Mouse (Mus musculus) embryonic stem cell, embryonic (primary cell): ENCODE measurements around the gene Fabp2.
"Not testable (repeated sequence)": the region's sequence is repeated elsewhere in the genome, so short reads cannot be mapped to it uniquely, and the experiment has no call there.

ENCODE experiments used
- CTCF ChIA-PET, 4 experiments: fragments of 300-600 bp in 2 of 4; fragments of 350-600 bp in 2 of 4; sonication (Branson Sonifier 250); formaldehyde crosslinking; loops; one replicate each; lab custom pipeline; 2022; ENCODE audit warnings: inconsistent platforms in 2 of 4; lab: Charles Lee
- POLR2A ChIA-PET, 4 experiments: fragments of 300-600 bp in 2 of 4; fragments of 350-600 bp in 2 of 4; sonication (Branson Sonifier 250); formaldehyde crosslinking; loops; one replicate each; lab custom pipeline; 2022; ENCODE audit warnings: antibody characterized with exemption in 4 of 4, inconsistent platforms in 1 of 4; lab: Charles Lee

Gene Fabp2

GRCm38 (mm10) chr3:122915493-122915892 lies 20.6 kb downstream of the Fabp2 start:
- ChIA-PET POLR2A (interaction anchor here in 1 of 4 experiments (0.9 kb wide), 1 partner anchor 11 kb away, joined by 3 read pairs; no protein-coding TSS in a partner anchor), CTCF (interaction anchor here in 1 of 4 experiments (0.9 kb wide), 1 partner anchor 11 kb away, joined by 3 read pairs; no protein-coding TSS in a partner anchor)

- ChIA-PET CTCF (no interaction called here), POLR2A (no interaction called here)
Measured at GRCm38 (mm10) chr3:122916191-122916680, 21.4 kb downstream of the Fabp2 start.

GRCm38 (mm10) chr3:122918672-122919071 lies 23.8 kb downstream of the Fabp2 start:
- ChIA-PET CTCF (interaction anchor here in 2 of 4 experiments (0.8 to 1.4 kb wide), 2 partner anchors 15 to 190 kb away, joined by 3 read pairs; partner anchors contain the start of gene Pde5a (in 1 of the 2)), POLR2A (interaction anchor here in 2 of 4 experiments (0.6 to 1.6 kb wide), 7 partner anchors 11 to 745 kb away, joined by 3 to 4 read pairs (median 4); no protein-coding TSS in a partner anchor)

- CTCF ChIA-PET, result interaction anchor here in 2 of 4 experiments (0.8 to 1.4 kb wide), 2 partner anchors 15 to 190 kb away, joined by 3 read pairs; partner anchors contain the start of gene Pde5a (in 1 of the 2)
- POLR2A ChIA-PET, result interaction anchor here in 3 of 4 experiments (0.6 to 1.6 kb wide), 6 partner anchors 12 to 461 kb away, joined by 4 read pairs; no protein-coding TSS in a partner anchor
Measured at GRCm38 (mm10) chr3:122919260-122919659, 24.4 kb downstream of the Fabp2 start, which contains the start of gene Gm10959. Gene Gm10959 (minus strand): TSS chr3:122919360.

DNA sequence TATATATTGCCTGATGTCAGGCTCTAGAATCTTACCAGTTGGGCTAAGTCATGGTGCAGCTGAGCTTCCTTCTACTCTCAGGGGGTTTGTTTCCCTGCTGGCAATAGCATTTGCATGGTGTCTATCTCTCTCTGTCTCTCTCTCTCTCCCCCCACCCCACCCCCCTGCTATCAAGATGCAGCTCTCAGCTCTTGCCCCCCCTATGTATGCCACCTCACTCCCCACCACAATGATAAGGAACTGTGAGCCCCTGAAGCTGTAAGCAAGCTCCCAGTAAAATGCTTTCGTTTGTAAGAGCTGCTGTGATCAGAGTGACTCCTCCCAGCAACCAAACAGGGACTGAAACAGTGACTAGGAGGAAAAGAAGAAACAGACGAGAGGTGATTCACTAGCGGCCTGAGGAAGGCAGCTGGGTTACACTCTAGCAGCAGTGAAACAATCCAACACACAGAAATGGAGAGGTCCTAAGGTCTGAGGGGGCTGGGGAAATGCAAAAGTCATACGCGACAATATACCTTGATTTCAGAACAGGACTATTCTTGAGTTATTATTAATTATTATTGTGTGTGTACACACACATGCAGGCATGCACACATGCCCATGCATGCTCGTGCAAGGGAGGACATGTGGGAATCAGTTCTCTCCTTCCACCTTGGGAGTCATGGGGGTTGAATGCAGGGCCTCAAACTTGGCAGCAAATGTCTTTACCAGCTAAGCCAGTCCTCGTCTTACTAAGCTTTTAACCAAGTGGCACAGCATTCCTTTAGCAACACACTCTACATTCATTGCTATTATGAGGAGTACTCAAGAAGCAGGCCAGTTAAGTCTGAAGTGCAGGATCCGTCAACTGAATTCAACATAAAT lies 25.9 kb downstream of the Fabp2 start:
- POLR2A ChIA-PET, result interaction anchor here in 3 of 4 experiments (0.6 to 1.8 kb wide), 7 partner anchors 9 to 473 kb away, joined by 3 to 5 read pairs (median 4); no protein-coding TSS in a partner anchor
- CTCF ChIA-PET, result interaction anchor here in 2 of 4 experiments (0.6 to 1.3 kb wide), 3 partner anchors 16 to 238 kb away, joined by 3 to 5 read pairs (median 3); no protein-coding TSS in a partner anchor

DNA sequence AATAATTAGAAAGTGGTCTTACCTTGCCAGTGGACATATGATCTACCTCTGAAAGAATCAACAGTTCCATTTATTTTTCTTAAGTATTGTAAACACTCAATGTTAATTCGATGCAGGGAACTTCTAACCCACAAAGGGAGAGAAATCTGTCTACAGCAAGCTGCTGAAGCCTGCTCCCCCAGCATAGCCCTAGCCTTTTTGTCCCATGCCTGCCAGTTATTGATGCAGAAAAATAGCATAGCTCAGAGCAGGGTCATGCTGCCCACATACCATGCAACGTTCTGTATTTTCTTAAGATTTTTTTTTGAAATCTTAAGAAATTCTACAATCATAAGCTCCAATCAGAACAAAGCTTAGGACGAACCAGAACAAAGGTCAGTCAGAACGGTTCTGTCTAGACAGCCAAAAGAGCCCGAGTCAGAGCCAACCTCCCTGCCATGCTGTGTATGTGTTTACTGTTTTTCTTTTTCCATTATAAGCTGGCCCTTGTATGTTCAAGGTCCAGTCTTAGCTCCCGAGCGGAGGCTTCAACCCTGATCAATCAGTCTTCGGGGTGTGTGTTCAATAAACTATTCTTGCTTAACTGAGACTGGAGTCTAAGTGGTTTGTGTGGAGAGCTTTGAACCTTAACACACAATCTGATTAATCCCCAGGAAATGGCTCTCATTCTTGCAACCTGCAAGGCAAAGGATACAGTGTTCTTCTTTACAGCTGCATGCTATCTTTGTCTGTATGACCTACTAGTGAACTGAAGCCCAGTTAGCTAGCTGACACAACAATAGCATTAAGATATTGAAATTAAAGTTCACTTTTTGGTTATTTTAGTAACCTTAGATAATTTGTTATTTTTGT lies 27.0 kb downstream of the Fabp2 start:
- CTCF ChIA-PET, result interaction anchor here in 1 of 4 experiments (1.3 kb wide), 1 partner anchor 237 kb away, joined by 3 read pairs; no protein-coding TSS in a partner anchor
- POLR2A ChIA-PET, result interaction anchor here in 2 of 4 experiments (0.9 to 1.8 kb wide), 10 partner anchors 9 to 587 kb away, joined by 3 to 5 read pairs (median 4); no protein-coding TSS in a partner anchor

GRCm38 (mm10) chr3:122923147-122923546 lies 28.3 kb downstream of the Fabp2 start:
- POLR2A ChIA-PET, result interaction anchor here in 2 of 4 experiments (0.6 to 1.5 kb wide), 6 partner anchors 11 to 197 kb away, joined by 3 to 9 read pairs (median 3); no protein-coding TSS in a partner anchor

GRCm38 (mm10) chr3:122924009-122924914 lies 29.4 kb downstream of the Fabp2 start, which contains the start of gene 1810037I17Rik:
Gene 1810037I17Rik (plus strand): TSS chr3:122924203.
- ChIA-PET POLR2A (interaction anchor here in 3 of 4 experiments (0.6 to 2.2 kb wide), 18 partner anchors 9 to 526 kb away, joined by 3 to 13 read pairs (median 3); no protein-coding TSS in a partner anchor), CTCF (interaction anchor here in 2 of 4 experiments (1.0 kb wide), 2 partner anchors 20 to 44 kb away, joined by 3 read pairs; no protein-coding TSS in a partner anchor)

More at GRCm38 (mm10) chr3:122923147-122923546, 28.3 kb downstream of the Fabp2 start:
- CTCF ChIA-PET, result interaction anchor here in 1 of 4 experiments (0.6 kb wide), 1 partner anchor 260 kb away, joined by 3 read pairs; no protein-coding TSS in a partner anchor

- ChIA-PET CTCF (no interaction called here), POLR2A (interaction anchor here in 1 of 4 experiments (2.5 to 3.0 kb wide), 2 partner anchors 11 to 54 kb away, joined by 12 to 13 read pairs; partner anchors contain the start of gene Usp53)
Measured at GRCm38 (mm10) chr3:122929723-122930122, 34.9 kb downstream of the Fabp2 start.

DNA sequence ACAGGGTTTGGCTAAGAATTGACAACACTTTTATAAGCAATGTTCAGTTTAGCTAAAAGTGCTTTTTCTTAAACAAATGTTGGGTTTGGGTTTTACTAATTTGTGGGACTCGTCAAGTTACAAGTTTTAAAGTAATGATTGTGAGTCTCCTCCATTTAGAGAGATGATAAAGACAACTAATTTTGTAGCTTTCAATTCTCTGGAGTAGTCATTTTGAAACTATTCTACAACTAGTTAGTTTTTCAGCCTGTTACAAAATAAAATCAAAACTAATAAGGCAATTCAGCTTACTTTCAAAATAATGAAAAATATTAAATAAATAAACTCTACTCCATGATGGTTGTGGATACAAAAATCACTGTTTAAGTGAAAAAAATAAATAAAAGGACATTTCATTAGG lies 37.6 kb downstream of the Fabp2 start:
- POLR2A ChIA-PET, result interaction anchor here in 1 of 4 experiments (0.5 to 2.5 kb wide), 5 partner anchors 10 to 53 kb away, joined by 3 to 12 read pairs (median 3); partner anchors contain the start of gene Usp53
- CTCF ChIA-PET, result no interaction called here

GRCm38 (mm10) chr3:122937176-122937575 lies 42.3 kb downstream of the Fabp2 start:
- CTCF ChIA-PET, result not testable (repeated sequence)
- POLR2A ChIA-PET, result interaction anchor here in 2 of 4 experiments (1.5 to 3.2 kb wide), 6 partner anchors 10 to 49 kb away, joined by 4 to 22 read pairs (median 10); partner anchors contain the start of gene 1810037I17Rik (in 1 of the 2)

DNA sequence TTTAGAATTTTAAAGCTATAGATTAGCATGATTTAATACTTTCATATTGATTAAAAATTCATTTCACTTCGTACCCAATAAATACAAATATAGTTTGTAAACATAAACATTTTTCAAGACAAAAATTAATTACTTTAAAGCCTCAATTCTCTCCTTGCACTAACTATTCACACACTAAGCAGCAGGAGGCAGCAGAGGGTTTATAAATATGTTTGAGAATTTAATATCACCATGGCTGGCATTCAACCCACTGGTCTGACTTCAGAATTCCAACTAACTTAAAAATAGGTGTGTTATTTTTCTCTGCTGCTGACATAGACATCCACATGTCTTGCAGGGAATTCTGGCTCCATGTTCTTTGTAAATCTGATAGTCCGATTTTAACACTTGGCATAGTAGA lies 44.3 kb downstream of the Fabp2 start:
- POLR2A ChIA-PET, result interaction anchor here in 2 of 4 experiments (0.9 to 4.5 kb wide), 8 partner anchors 9 to 173 kb away, joined by 3 to 19 read pairs (median 5); partner anchors contain the start of gene Usp53 (in 1 of the 2)
- CTCF ChIA-PET, result no interaction called here

- ChIA-PET POLR2A (interaction anchor here in 1 of 4 experiments (0.7 to 1.0 kb wide), 3 partner anchors 9 to 17 kb away, joined by 3 read pairs; no protein-coding TSS in a partner anchor), CTCF (no interaction called here)
Measured at GRCm38 (mm10) chr3:122943387-122943890, 48.6 kb downstream of the Fabp2 start.
